Mouse (Mus musculus) midbrain, embryonic 14.5 days (tissue): ENCODE results near the gene Pde4dip. TPM values are rescaled to one million over a fixed set of nuclear protein-coding genes. Genes with fewer than 3 reads are reported as not detected.

Experiments
- ATAC-seq: fragments of 200-750 bp; cut with Nextera tagmentation; 2 replicates; pipeline ENCODE4 v1.8.0; 2017; ENCODE audit warnings: moderate number of reproducible peaks, moderate library complexity; ENCODE audit not compliant: low FRiP score, low TSS enrichment
- DNase-seq: peaks from one replicate; pipeline ENCODE4 v3.0.0-alpha.2; 2015
- H3K27ac ChIP-seq: fragments of 300-500 bp; sonication (generic); replicated peaks from 2 replicates; pipeline ENCODE4 v1.5.1; 2014; ENCODE audit warnings: mild to moderate bottlenecking, low read depth, low read length, moderate library complexity
- H3K27me3 ChIP-seq: fragments of 300-500 bp; sonication (generic); 2 replicates; pipeline ENCODE4 v1.6.1; 2014; ENCODE audit warnings: low read length, control low read depth, mixed read lengths; ENCODE audit not compliant: control insufficient read depth, insufficient read depth
- H3K36me3 ChIP-seq: fragments of 300-500 bp; sonication (generic); 2 replicates; pipeline ENCODE4 v1.6.1; 2014; ENCODE audit warnings: low read length, control low read depth; ENCODE audit not compliant: control insufficient read depth, insufficient read depth
- H3K4me1 ChIP-seq: fragments of 300-500 bp; sonication (generic); 2 replicates; pipeline ENCODE4 v1.6.1; 2014; ENCODE audit warnings: mild to moderate bottlenecking, antibody characterized with exemption, low read length, control low read depth; ENCODE audit not compliant: control insufficient read depth, insufficient read depth
- H3K4me2 ChIP-seq: fragments of 300-500 bp; sonication (generic); 2 replicates; pipeline ENCODE4 v1.6.1; 2014; ENCODE audit warnings: mild to moderate bottlenecking, low read length, moderate library complexity
- H3K4me3 ChIP-seq: fragments of 300-500 bp; sonication (generic); replicated peaks from 2 replicates; pipeline ENCODE4 v1.5.1; 2014; ENCODE audit warnings: low read depth, low read length
- H3K9ac ChIP-seq: fragments of 300-500 bp; sonication (generic); replicated peaks from 2 replicates; pipeline ENCODE4 v1.6.1; 2014; ENCODE audit warnings: mild to moderate bottlenecking, low read length, moderate library complexity
- H3K9me3 ChIP-seq: fragments of 300-500 bp; sonication (generic); 2 replicates; pipeline ENCODE4 v1.6.1; 2016; ENCODE audit warnings: low read length, control low read depth, mixed read lengths; ENCODE audit not compliant: control insufficient read depth
- WGBS: fragments of 180-500 bp; shearing (Covaris S2); extraction: QIAGEN DNeasy Blood & Tissue Kit; methylation state at CpG from one replicate; pipeline ENCODE4 v1.1.7; 2014; 5-methylcytosine and 5-hydroxymethylcytosine counted together
- polyA plus RNA-seq: library from polyadenylated mRNA; unstranded; fragments of >200 nt; fragmentation: Nextera tagmentation; extraction: Ambion mirVana; gene quantifications from 2 replicates; pipeline ENCODE4 v1.2.1, GENCODE M21; 2014

The Pde4dip gene
- polyA plus RNA-seq, 1 experiment from 2014 or later = 76.3 TPM

DNA sequence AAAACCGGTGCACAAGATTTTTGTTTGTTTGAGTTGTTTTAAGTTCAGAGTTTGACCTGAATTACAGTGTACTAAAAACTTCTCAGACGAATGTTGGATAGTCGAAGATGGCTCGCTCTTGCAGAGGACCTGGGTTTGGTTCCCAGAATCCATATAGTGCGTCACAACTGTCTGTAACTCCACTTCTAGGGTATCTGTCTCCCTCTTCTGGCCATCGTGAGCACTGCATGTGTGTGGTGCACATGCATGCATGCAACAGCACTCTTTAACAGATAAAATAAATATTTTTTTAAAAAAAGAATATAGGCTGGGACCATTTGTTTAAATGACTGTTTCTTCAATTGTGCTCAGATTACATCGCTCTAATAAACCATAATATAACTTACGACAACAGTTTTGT is 233.6 kb downstream of the Pde4dip start:
- 85% methylated on average over 8 of the region's 8 CpGs for WGBS
- no peak for DNase-seq
- no peak for ATAC-seq

DNA sequence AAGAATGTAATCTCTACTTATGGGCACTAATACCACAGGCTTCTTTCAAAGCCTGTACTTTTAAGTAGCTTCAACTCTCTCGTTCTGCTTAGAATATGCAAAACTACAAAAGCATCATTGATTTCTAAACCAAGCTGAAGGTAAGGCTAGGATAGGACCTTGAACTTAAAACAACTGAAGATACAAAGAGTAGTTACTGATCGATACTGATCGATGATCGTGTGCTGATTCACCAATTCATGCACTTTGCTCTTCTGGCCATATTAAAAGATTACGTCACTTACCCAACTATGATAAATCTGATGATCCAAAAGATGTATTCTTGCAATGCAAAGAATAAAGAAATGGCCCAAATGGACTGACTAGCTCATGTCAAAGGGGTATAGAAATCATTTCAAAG is 234.7 kb downstream of the Pde4dip start:
- ATAC-seq = no peak
- no peak overlapping the region for H3K27ac ChIP-seq
- H3K36me3 ChIP-seq = no peaks in the 10 kb centered on the region
- H3K4me3 ChIP-seq = no peak overlapping the region
- H3K9ac ChIP-seq = no peak overlapping the region
- H3K4me2 ChIP-seq = no peak overlapping the region
- WGBS = 96% methylated on average over 5 of the region's 5 CpGs
- DNase-seq = no peak
- H3K4me1 ChIP-seq = 0 out of 2 replicates have a peak, but pooled peaks cover 4% of the 10 kb centered on the region
- H3K27me3 ChIP-seq = no peaks in the 10 kb centered on the region
- H3K9me3 ChIP-seq = no peaks in the 10 kb centered on the region

More for the DNA sequence above, 233.6 kb downstream of the Pde4dip start:
- H3K4me3 ChIP-seq = no peak overlapping the region
- no peaks in the 10 kb centered on the region for H3K9me3 ChIP-seq
- H3K27ac ChIP-seq = no peak overlapping the region
- no peaks in the 10 kb centered on the region for H3K36me3 ChIP-seq
- no peak overlapping the region for H3K4me2 ChIP-seq
- peaks cover 10% of the 10 kb centered on the region for H3K4me1 ChIP-seq
- no peak overlapping the region for H3K9ac ChIP-seq
- no peaks in the 10 kb centered on the region for H3K27me3 ChIP-seq

DNA sequence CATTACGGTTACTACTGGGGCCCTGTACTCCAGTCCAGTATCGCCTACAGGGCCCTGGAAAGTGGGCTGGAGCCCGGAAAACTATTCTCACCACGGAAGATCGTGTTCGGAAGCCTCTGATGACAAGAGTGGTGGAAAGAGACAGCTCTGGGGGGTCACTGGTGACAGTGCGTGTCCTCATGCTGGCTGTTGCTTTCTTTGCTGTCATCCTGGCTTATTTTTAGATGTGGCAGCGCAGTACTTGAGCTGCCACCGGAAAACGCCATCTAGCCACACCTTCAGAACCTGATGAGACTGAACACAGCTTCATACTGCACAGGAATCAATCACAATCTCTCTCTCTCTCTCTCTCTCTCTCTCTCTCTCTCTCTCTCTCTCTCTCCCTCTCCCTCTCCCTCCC is 236.9 kb downstream of the Pde4dip start:
- Histone ChIP-seq H3K9ac (no peak overlapping the region), H3K4me3 (no peak overlapping the region), H3K27me3 (no peaks in the 10 kb centered on the region), H3K9me3 (no peaks in the 10 kb centered on the region), H3K27ac (no peak overlapping the region), H3K4me2 (no peak overlapping the region), H3K36me3 (no peaks in the 10 kb centered on the region), H3K4me1 (no peaks in the 10 kb centered on the region)
- 89% methylated on average over 10 of the region's 10 CpGs for WGBS
- DNase-seq (no peak), ATAC-seq (no peak)

DNA sequence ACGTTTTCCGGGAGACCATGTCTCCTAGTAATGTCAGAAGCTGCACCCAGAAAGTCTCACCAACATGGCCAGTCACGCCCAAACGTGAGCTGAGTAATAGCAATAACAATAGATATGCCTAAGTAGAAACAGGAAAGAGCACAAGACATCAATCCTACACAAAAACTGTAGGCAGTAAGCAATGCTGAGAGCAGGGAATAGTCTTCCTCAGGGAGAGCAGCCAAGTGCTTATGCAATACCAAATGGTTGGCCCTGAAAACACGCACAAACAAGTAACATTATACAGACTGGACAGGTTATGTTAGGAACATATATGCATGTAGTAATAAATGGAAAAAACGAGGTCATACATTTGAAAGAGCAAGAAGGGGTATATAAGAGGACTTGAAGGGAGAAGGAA is 239.0 kb downstream of the Pde4dip start:
- no peak overlapping the region for H3K9ac ChIP-seq
- H3K36me3 ChIP-seq = no peaks in the 10 kb centered on the region
- no peak overlapping the region for H3K27ac ChIP-seq
- H3K4me2 ChIP-seq = no peak overlapping the region
- no peaks in the 10 kb centered on the region for H3K4me1 ChIP-seq
- H3K27me3 ChIP-seq = no peaks in the 10 kb centered on the region
- no peak for ATAC-seq
- H3K4me3 ChIP-seq = no peak overlapping the region
- WGBS = 81% methylated on average over 6 of the region's 6 CpGs
- DNase-seq = no peak
- H3K9me3 ChIP-seq = no peaks in the 10 kb centered on the region

DNA sequence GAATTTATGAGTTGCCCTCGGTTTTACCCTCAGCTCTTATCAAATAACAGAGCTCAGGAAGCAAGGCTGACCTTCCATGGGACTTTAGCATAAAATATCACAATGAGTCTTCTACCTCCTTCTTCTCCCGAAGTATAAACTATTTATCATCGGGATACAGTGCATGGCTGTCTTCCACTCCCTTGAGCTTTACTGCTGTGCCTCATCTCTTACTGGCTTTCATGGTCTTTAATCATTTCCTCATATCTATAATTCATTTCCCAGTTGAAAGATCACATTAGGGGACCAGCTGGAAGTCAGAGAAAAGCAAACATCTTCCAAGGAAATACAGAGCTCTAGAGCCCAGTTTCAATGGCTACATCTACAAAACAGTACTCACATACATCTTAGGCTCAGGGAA is 239.5 kb downstream of the Pde4dip start:
- H3K27me3 ChIP-seq = no peaks in the 10 kb centered on the region
- no peak overlapping the region for H3K4me3 ChIP-seq
- WGBS = 77% methylated on average over 3 of the region's 3 CpGs
- no peaks in the 10 kb centered on the region for H3K36me3 ChIP-seq
- no peak overlapping the region for H3K9ac ChIP-seq
- no peaks in the 10 kb centered on the region for H3K4me1 ChIP-seq
- H3K27ac ChIP-seq = no peak overlapping the region
- ATAC-seq (no peak), DNase-seq (no peak)
- H3K9me3 ChIP-seq = no peaks in the 10 kb centered on the region
- H3K4me2 ChIP-seq = no peak overlapping the region

DNA sequence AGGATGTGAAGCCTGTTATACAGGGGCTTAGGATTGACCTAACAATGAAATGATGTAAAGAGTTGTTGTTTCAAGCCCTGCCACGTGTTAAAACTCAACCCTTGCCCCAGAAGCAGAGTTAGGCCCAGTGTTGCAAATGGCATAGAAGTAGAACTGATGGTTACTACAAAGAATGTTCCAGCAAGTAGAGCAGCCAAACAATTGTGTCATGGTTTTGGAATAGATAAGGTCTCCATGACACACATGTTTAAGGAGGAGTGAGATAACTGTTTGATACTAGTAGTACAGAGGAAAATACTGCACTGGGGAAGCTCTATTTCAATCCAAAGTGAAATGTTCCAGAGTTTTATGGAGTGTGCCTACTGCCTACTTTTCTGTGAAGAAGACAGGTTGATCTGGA is 240.0 kb downstream of the Pde4dip start:
- Histone ChIP-seq H3K36me3 (no peaks in the 10 kb centered on the region), H3K4me2 (no peak overlapping the region), H3K9me3 (no peaks in the 10 kb centered on the region), H3K27ac (no peak overlapping the region), H3K27me3 (no peaks in the 10 kb centered on the region), H3K4me3 (no peak overlapping the region), H3K9ac (no peak overlapping the region), H3K4me1 (no peaks in the 10 kb centered on the region)
- no peak for ATAC-seq
- DNase-seq = no peak
- 33% methylated on average over 1 of the region's 1 CpGs for WGBS

DNA sequence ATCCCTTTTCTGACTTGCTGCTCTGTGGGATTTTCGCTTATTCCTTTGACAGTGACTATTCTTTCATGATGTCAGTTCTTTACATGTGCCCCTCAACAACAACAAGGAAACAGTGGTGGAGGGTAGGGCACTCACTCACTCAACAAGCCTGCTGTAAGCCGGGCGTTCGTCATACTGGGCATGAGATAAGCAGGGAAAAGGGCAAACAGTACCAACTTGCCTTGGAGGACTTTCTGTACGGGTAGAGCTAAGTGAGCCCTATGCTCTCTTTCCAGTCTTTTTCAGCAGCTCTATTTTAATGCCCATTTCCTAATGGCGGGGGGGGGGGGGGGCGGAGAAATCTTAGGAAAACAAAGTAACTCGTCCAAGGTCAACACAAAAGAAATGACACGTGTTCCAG is 246.5 kb downstream of the Pde4dip start:
- WGBS = 86% methylated on average over 9 of the region's 9 CpGs
- H3K9ac ChIP-seq = no peak overlapping the region
- no peak overlapping the region for H3K27ac ChIP-seq
- H3K27me3 ChIP-seq = no peaks in the 10 kb centered on the region
- no peak overlapping the region for H3K4me3 ChIP-seq
- H3K4me2 ChIP-seq = no peak overlapping the region
- no peak for ATAC-seq
- H3K9me3 ChIP-seq = no peaks in the 10 kb centered on the region
- DNase-seq = no peak
- H3K4me1 ChIP-seq = no peaks in the 10 kb centered on the region
- H3K36me3 ChIP-seq = no peaks in the 10 kb centered on the region

DNA sequence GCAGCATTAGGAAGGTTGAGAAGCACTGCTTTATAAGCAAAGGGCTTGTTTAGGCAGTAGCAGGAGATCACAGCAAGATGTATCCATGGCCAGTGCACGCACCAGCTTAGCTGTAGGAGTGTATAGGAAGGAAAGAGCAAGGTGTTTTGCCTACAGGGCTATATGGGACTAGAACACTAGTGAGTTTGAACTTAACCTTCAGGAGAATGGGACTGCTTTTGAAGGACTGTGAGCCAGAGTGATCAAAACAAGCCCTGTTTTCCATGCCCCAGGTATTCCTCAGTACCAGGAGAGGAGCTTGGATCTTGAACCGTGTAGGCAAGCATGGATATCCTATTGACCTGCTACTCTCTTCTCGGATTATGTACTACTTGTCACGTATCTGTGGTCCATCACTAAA is 247.1 kb downstream of the Pde4dip start:
- Histone ChIP-seq H3K9me3 (no peaks in the 10 kb centered on the region), H3K9ac (no peak overlapping the region), H3K4me3 (no peak overlapping the region), H3K36me3 (no peaks in the 10 kb centered on the region), H3K4me1 (no peaks in the 10 kb centered on the region), H3K27me3 (no peaks in the 10 kb centered on the region), H3K4me2 (no peak overlapping the region), H3K27ac (no peak overlapping the region)
- WGBS = 86% methylated on average over 4 of the region's 4 CpGs
- ATAC-seq (no peak), DNase-seq (no peak)
